Mouse (Mus musculus) myocyte (in vitro differentiated cells): ENCODE results near the gene Olfr1191-ps1.

Experiments
- MAX ChIP-seq: IDR thresholded peaks from one replicate; pipeline ENCODE4 v1.6.1; 2011; ENCODE audit warnings: low read depth, mild to moderate bottlenecking, control low read depth
- POLR2A ChIP-seq: IDR thresholded peaks from one replicate; pipeline ENCODE4 v1.6.1; 2011; ENCODE audit warnings: low read depth, mild to moderate bottlenecking, control low read depth, moderate library complexity; ENCODE audit not compliant: insufficient read length
- POLR2AphosphoS2 ChIP-seq: IDR thresholded peaks from one replicate; pipeline ENCODE4 v1.6.1; 2011; ENCODE audit warnings: low read depth, control low read depth; ENCODE audit not compliant: insufficient read length
- SRF ChIP-seq: IDR thresholded peaks from one replicate; pipeline ENCODE4 v1.6.1; 2011; ENCODE audit warnings: low read depth; ENCODE audit not compliant: control insufficient read depth, insufficient read length
- TCF12 ChIP-seq: IDR thresholded peaks from one replicate; pipeline ENCODE4 v1.6.1; 2011; ENCODE audit warnings: mild to moderate bottlenecking, control low read depth; ENCODE audit not compliant: poor library complexity, insufficient read depth, severe bottlenecking
- USF1 ChIP-seq: IDR thresholded peaks from one replicate; pipeline ENCODE4 v1.6.1; 2011; ENCODE audit warnings: low read depth, mild to moderate bottlenecking, control low read depth, moderate library complexity

- TF ChIP-seq MAX (no peak), TCF12 (no peak), POLR2AphosphoS2 (no peak), POLR2A (no peak), USF1 (no peak), SRF (no peak)
Measured at GRCm38 (mm10) chr2:88648209-88648608, 7.9 kb downstream of the Olfr1191-ps1 start, which contains the start of gene Olfr1192-ps1.
